9 mouse cellular contexts compared by ENCODE assay signal in genomic region chr1:97977521-97977920, GRCm38 (mm10).
A peak's percentile ranks its signal among the peaks of the same experiment; 100 is the strongest.
DNase-seq lines count a peak whose midpoint lies in the region; ATAC-seq lines count a peak whose summit lies in the region.
"Had no signal": no experiment of that assay in that cellular context is flagged by ENCODE, and none has a peak within 500 bp of the region (broad histone marks: within the 10 kb centered on the region; RNA-seq: fewer than 3 reads in every experiment).

No protein-coding gene starts in this region.

- H3K4me2 ChIP-seq in liver, embryonic 11.5 days = peak overlapping the region; percentile 83
- H3K4me2 ChIP-seq in forebrain, embryonic 11.5 days (ENCODE audit: low read depth, low read length, severe bottlenecking) = peak overlapping the region; percentile 65
- H3K4me2 ChIP-seq in limb, embryonic 11.5 days (ENCODE audit: low read depth, severe bottlenecking) = no peak overlapping the region
- H3K4me2 ChIP-seq in neural tube, embryonic 14.5 days (ENCODE audit: low read depth, low read length) = peak overlapping the region; percentile 82

- WGBS in liver, embryonic 11.5 days = 45% methylated on average over 7 of the region's 7 CpGs
- 16% methylated on average over 7 of the region's 7 CpGs for whole genome bisulfite sequencing in forebrain, embryonic 11.5 days
- 31% methylated on average over 7 of the region's 7 CpGs for WGBS in limb, embryonic 11.5 days
- WGBS in neural tube, embryonic 14.5 days = 14% methylated on average over 7 of the region's 7 CpGs

- H3K27ac ChIP-seq in liver, embryonic 11.5 days (ENCODE audit: low read depth, low read length) = no peak overlapping the region
- no peak overlapping the region for H3K27ac ChIP-seq in forebrain, embryonic 11.5 days (ENCODE audit: low read depth, low read length)
- H3K27ac ChIP-seq in limb, embryonic 11.5 days (replicated peaks; ENCODE audit: low read depth, low read length) = no peak overlapping the region
- H3K27ac ChIP-seq in neural tube, embryonic 14.5 days (ENCODE audit: low read depth, low read length) = peak overlapping the region; percentile 93; the same call in 1 of the 2 replicates

- no peak for DNase-seq in liver, embryonic 11.5 days (ENCODE audit: low spot score)
- DNase-seq in liver = no peak
- no peak for DNase-seq in forebrain, embryonic 11.5 days (ENCODE audit: low spot score)
- no peak for DNase-seq in limb, embryonic 11.5 days (ENCODE audit: low spot score)
- DNase-seq in layer of hippocampus, adult 18-20 months (ENCODE audit: low spot score in 2 of 2) = no peak
- no peak for DNase-seq in urinary bladder, postnatal 36 days (ENCODE audit: low spot score in 2 of 2)
- DNase-seq: thymus, postnatal 25 days had no signal

- no peak overlapping the region for H3K9ac ChIP-seq in liver, embryonic 11.5 days (ENCODE audit: low read depth, low read length)
- peak overlapping the region; percentile 72; the same call in 1 of the 2 replicates for H3K9ac ChIP-seq in forebrain, embryonic 11.5 days (ENCODE audit: low read length)
- no peak overlapping the region for H3K9ac ChIP-seq in limb, embryonic 11.5 days (ENCODE audit: low read length)
- H3K9ac ChIP-seq in neural tube, embryonic 14.5 days (replicated peaks; ENCODE audit: low read depth, low read length) = peak overlapping the region; percentile 86

- no peaks in the 10 kb centered on the region for H3K27me3 ChIP-seq in liver, embryonic 11.5 days (replicated peaks; ENCODE audit: control insufficient read depth, insufficient read depth, low read length)
- no peaks in the 10 kb centered on the region for H3K27me3 ChIP-seq in forebrain, embryonic 11.5 days (ENCODE audit: control insufficient read depth, insufficient read depth, low read length)
- H3K27me3 ChIP-seq in limb, embryonic 11.5 days (ENCODE audit: control insufficient read depth, insufficient read depth, low read length) = no peaks in the 10 kb centered on the region
- H3K27me3 ChIP-seq in neural tube, embryonic 14.5 days (ENCODE audit: control insufficient read depth, insufficient read depth, low read length) = no peaks in the 10 kb centered on the region

- no peaks in the 10 kb centered on the region for H3K4me1 ChIP-seq in liver, embryonic 11.5 days (replicated peaks; ENCODE audit: control insufficient read depth, insufficient read depth, low read length)
- no peaks in the 10 kb centered on the region; the same call in 1 of the 2 replicates for H3K4me1 ChIP-seq in forebrain, embryonic 11.5 days (replicated peaks; ENCODE audit: control insufficient read depth, insufficient read depth, low read length)
- no peaks in the 10 kb centered on the region for H3K4me1 ChIP-seq in limb, embryonic 11.5 days (ENCODE audit: control insufficient read depth, insufficient read depth, low read length)
- H3K4me1 ChIP-seq in neural tube, embryonic 14.5 days (ENCODE audit: control insufficient read depth, insufficient read depth, low read length) = peaks cover 11% of the 10 kb centered on the region; the same call in 1 of the 2 replicates

- no peaks in the 10 kb centered on the region for H3K9me3 ChIP-seq in liver, embryonic 11.5 days (ENCODE audit: control insufficient read depth, low read length)
- no peaks in the 10 kb centered on the region for H3K9me3 ChIP-seq in forebrain, embryonic 11.5 days (ENCODE audit: control insufficient read depth, low read length)
- no peaks in the 10 kb centered on the region for H3K9me3 ChIP-seq in limb, embryonic 11.5 days (ENCODE audit: control insufficient read depth, low read length)
- H3K9me3 ChIP-seq in neural tube, embryonic 14.5 days (ENCODE audit: control insufficient read depth, low read length) = no peaks in the 10 kb centered on the region

- no peak for ATAC-seq in liver, embryonic 11.5 days (replicated peaks; ENCODE audit: low FRiP score)
- no peak for ATAC-seq in forebrain, embryonic 11.5 days (replicated peaks; ENCODE audit: low FRiP score)
- no peak for ATAC-seq in limb, embryonic 11.5 days (ENCODE audit: insufficient number of reproducible peaks, low FRiP score, low TSS enrichment, low read depth)
- no peak for ATAC-seq in neural tube, embryonic 14.5 days (ENCODE audit: low read depth)
- ATAC-seq in granulocyte monocyte progenitor cell, adult 5-6 weeks (replicated peaks; ENCODE audit: poor library complexity, severe bottlenecking) = no peak

- H3K4me3 ChIP-seq in liver, embryonic 11.5 days (ENCODE audit: low read depth, low read length) = peak overlapping the region; percentile 62
- no peak overlapping the region for H3K4me3 ChIP-seq in forebrain, embryonic 11.5 days (ENCODE audit: low read depth, low read length)
- H3K4me3 ChIP-seq in limb, embryonic 11.5 days (ENCODE audit: low read depth, low read length) = peak overlapping the region; percentile 55; the same call in 1 of the 2 replicates
- H3K4me3 ChIP-seq in neural tube, embryonic 14.5 days (ENCODE audit: low read depth, low read length) = peak overlapping the region; percentile 72

- no peaks in the 10 kb centered on the region for H3K36me3 ChIP-seq in liver, embryonic 11.5 days (ENCODE audit: control insufficient read depth, insufficient read depth, low read length)
- H3K36me3 ChIP-seq in forebrain, embryonic 11.5 days (ENCODE audit: control insufficient read depth, insufficient read depth, low read length) = no peaks in the 10 kb centered on the region
- H3K36me3 ChIP-seq in limb, embryonic 11.5 days (ENCODE audit: control insufficient read depth, insufficient read depth, low read length) = no peaks in the 10 kb centered on the region
- H3K36me3 ChIP-seq in neural tube, embryonic 14.5 days (ENCODE audit: control insufficient read depth, insufficient read depth, low read length) = no peaks in the 10 kb centered on the region

Comparison
In these comparisons a context has a peak if more than half of its experiments do, and no peak if none do; other contexts are left out.
1. H3K9ac ChIP-seq: peak in forebrain, embryonic 11.5 days (single experiment) and neural tube, embryonic 14.5 days (single experiment); none in liver, embryonic 11.5 days (single experiment) and limb, embryonic 11.5 days (single experiment).